Mouse (Mus musculus) hindbrain, embryonic 10.5 days (tissue): Measurements from ENCODE around the gene Mcrip1. TPM values are rescaled to one million over a fixed set of nuclear protein-coding genes. Genes with fewer than 3 reads are reported as not detected.
"Not testable (repeated sequence)": the region's sequence is repeated elsewhere in the genome, so short reads cannot be mapped to it uniquely, and the experiment has no call there.

ENCODE experiments used
- DNase-seq: peaks from one replicate; pipeline ENCODE4 v3.0.0-alpha.2; 2017; ENCODE audit warnings: low spot score
- H3K27ac ChIP-seq: fragments of 300-500 bp; sonication (generic); 2 replicates; pipeline ENCODE4 v1.5.1; 2016; ENCODE audit warnings: mild to moderate bottlenecking, moderate library complexity
- H3K27me3 ChIP-seq: fragments of 300-500 bp; sonication (generic); 2 replicates; pipeline ENCODE4 v1.6.1; 2016; ENCODE audit warnings: mild to moderate bottlenecking; ENCODE audit not compliant: poor library complexity, insufficient read depth, severe bottlenecking
- H3K36me3 ChIP-seq: fragments of 300-500 bp; sonication (generic); 2 replicates; pipeline ENCODE4 v1.6.1; 2016; ENCODE audit warnings: mild to moderate bottlenecking, moderate library complexity
- H3K4me1 ChIP-seq: fragments of 300-500 bp; sonication (generic); replicated peaks from 2 replicates; pipeline ENCODE4 v1.6.1; 2016; ENCODE audit warnings: mild to moderate bottlenecking
- H3K4me3 ChIP-seq: fragments of 300-500 bp; sonication (generic); 2 replicates; pipeline ENCODE4 v1.5.1; 2016; ENCODE audit warnings: mild to moderate bottlenecking, moderate library complexity
- H3K9me3 ChIP-seq: fragments of 300-500 bp; sonication (generic); 2 replicates; pipeline ENCODE4 v1.6.1; 2016; ENCODE audit warnings: mild to moderate bottlenecking, moderate library complexity
- WGBS: fragments of 180-500 bp; shearing (Covaris S2); methylation state at CpG from one replicate; pipeline ENCODE4 v1.1.7; 2016; 5-methylcytosine and 5-hydroxymethylcytosine counted together
- polyA plus RNA-seq: library from polyadenylated mRNA; unstranded; fragments of >200 nt; fragmentation: Nextera tagmentation; extraction: Ambion mirVana; gene quantifications from 2 replicates; pipeline ENCODE4 v1.2.1, GENCODE M21; 2016

Mcrip1 gene
- polyA plus RNA-seq, 1 experiment from 2014 or later: 261 TPM

- WGBS: 89% methylated on average over 2 of the region's 2 CpGs
- not testable (repeated sequence) for H3K36me3 ChIP-seq
Observed at GRCm38 (mm10) chr11:120514262-120514661, 35.3 kb downstream of the Mcrip1 start.

DNA sequence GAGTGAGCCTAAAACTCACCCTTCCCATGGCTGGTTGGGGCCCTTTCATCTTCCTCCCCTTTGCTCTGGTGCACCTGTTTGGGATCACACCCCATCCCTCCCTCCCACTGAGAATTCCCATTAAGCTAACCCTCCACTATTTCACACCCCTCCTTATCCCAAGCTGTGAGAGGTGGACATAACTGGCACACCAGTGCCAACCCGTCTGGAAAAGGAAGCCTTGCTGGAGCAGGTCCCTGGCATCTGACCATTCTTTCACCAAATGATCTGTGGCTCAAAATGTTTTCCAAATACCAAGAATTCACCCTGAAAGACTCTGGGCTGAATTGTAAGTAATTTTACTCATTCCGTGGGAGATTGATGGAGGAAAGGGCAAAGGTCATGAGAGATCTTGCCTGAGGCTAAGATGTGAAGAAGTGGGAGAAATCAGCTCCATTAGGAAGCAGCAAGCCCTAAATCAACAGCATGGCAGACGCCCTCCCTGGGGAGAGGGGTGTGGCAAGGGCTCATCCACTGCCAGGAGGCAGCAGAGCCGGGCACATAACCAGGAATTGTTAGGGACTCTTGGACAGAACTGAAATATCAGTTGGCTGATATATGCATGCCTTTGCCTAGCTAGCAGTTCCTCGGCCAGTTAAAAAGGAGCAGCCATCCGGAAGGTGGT lies 36.6 kb downstream of the Mcrip1 start:
- Histone ChIP-seq H3K27me3 (peaks cover 5% of the 10 kb centered on the region; the same call in 1 of the 2 replicates), H3K36me3 (no peaks in the 10 kb centered on the region), H3K9me3 (no peaks in the 10 kb centered on the region), H3K27ac (no peak overlapping the region), H3K4me1 (peaks cover 31% of the 10 kb centered on the region), H3K4me3 (no peak overlapping the region)
- WGBS: 46% methylated on average over 6 of the region's 6 CpGs
- no peak for DNase-seq

More at GRCm38 (mm10) chr11:120514262-120514661, 35.3 kb downstream of the Mcrip1 start:
- peaks cover 37% of the 10 kb centered on the region for H3K4me1 ChIP-seq
- not testable (repeated sequence) for DNase-seq, H3K27me3 ChIP-seq, H3K9me3 ChIP-seq, H3K4me3 ChIP-seq, H3K27ac ChIP-seq

GRCm38 (mm10) chr11:120510375-120511030 lies 39.0 kb downstream of the Mcrip1 start:
- peak overlapping the region; percentile 42 for H3K4me3 ChIP-seq
- peak overlapping the region; percentile 76 for H3K27ac ChIP-seq
- no peaks in the 10 kb centered on the region for H3K9me3 ChIP-seq
- no peaks in the 10 kb centered on the region for H3K27me3 ChIP-seq
- H3K4me1 ChIP-seq: peaks cover 27% of the 10 kb centered on the region
- no peaks in the 10 kb centered on the region for H3K36me3 ChIP-seq
- WGBS: 7% methylated on average over 16 of the region's 16 CpGs
- no peak for DNase-seq

DNA sequence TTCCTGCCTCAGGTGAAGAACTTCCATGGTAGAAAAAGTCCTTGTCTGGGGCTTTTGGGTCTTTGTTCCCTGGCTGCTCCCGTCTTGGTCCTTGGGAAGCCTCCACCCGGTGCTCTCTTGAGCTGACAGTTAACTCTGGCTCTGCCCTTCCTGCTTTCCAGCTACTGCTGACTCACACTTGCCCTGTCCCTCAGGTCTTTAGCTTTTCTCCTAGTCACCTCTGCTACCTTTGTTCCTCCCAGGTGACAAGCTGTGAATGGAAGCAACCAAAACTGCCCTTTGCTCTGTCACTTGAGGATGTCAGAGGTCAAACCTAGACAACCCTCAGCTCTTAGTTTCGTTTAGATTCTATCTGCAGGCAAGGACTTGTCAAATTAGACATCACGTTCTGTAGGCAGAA lies 39.6 kb downstream of the Mcrip1 start:
- Histone ChIP-seq H3K27ac (peak overlapping the region; percentile 76; the same call in 1 of the 2 replicates), H3K27me3 (no peaks in the 10 kb centered on the region), H3K4me3 (0 out of 2 replicates have a peak overlapping the region, but pooled peaks have one; percentile 42), H3K9me3 (no peaks in the 10 kb centered on the region), H3K4me1 (peaks cover 25% of the 10 kb centered on the region), H3K36me3 (no peaks in the 10 kb centered on the region)
- DNase-seq: no peak
- WGBS: 39% methylated on average over 4 of the region's 4 CpGs

- Histone ChIP-seq H3K36me3 (no peaks in the 10 kb centered on the region), H3K4me1 (peaks cover 25% of the 10 kb centered on the region), H3K4me3 (no peak overlapping the region), H3K27me3 (no peaks in the 10 kb centered on the region), H3K9me3 (no peaks in the 10 kb centered on the region), H3K27ac (no peak overlapping the region)
- no peak for DNase-seq
- 88% methylated on average over 9 of the region's 9 CpGs for WGBS
Observed at GRCm38 (mm10) chr11:120508290-120508870, 41.1 kb downstream of the Mcrip1 start.

- DNase-seq: no peak
Observed at GRCm38 (mm10) chr11:120507611-120508289, 41.8 kb downstream of the Mcrip1 start.

DNA sequence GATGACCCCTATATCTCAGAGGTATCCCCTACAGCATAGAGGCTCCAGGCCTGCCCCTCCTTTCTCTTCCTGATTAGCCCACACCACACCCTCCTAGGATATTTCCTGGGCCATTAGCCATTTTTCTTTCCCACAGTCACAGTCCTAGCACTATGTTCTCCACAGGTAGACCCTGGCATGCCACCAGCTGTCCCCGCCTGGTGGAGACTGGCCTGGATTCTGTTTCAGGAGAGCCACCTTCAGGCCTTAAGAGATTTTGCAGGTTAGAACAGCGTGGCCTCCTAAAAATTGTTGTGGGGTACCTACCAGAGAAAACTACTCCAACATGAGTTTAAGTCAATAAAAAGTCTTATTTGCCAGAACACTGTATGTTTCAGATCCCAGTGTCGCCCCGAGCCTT lies 42.6 kb downstream of the Mcrip1 start:
- H3K36me3 ChIP-seq: no peaks in the 10 kb centered on the region
- H3K27me3 ChIP-seq: no peaks in the 10 kb centered on the region
- H3K4me3 ChIP-seq: no peak overlapping the region
- no peak for DNase-seq
- no peaks in the 10 kb centered on the region for H3K9me3 ChIP-seq
- 61% methylated on average over 4 of the region's 4 CpGs for WGBS
- peaks cover 16% of the 10 kb centered on the region for H3K4me1 ChIP-seq
- H3K27ac ChIP-seq: no peak overlapping the region

More at GRCm38 (mm10) chr11:120507611-120508289, 41.8 kb downstream of the Mcrip1 start:
- Histone ChIP-seq H3K4me1 (peaks cover 19% of the 10 kb centered on the region), H3K4me3 (no peak overlapping the region), H3K36me3 (no peaks in the 10 kb centered on the region), H3K27ac (no peak overlapping the region), H3K27me3 (no peaks in the 10 kb centered on the region), H3K9me3 (no peaks in the 10 kb centered on the region)
- 86% methylated on average over 13 of the region's 13 CpGs for WGBS

- WGBS: 85% methylated on average over 3 of the region's 3 CpGs
- H3K4me3 ChIP-seq: no peak overlapping the region
- H3K36me3 ChIP-seq: no peaks in the 10 kb centered on the region
- no peaks in the 10 kb centered on the region for H3K27me3 ChIP-seq
- H3K4me1 ChIP-seq: peaks cover 11% of the 10 kb centered on the region
- H3K27ac ChIP-seq: no peak overlapping the region
- no peaks in the 10 kb centered on the region for H3K9me3 ChIP-seq
- DNase-seq: no peak
Observed at GRCm38 (mm10) chr11:120505661-120506060, 43.9 kb downstream of the Mcrip1 start.

- Histone ChIP-seq H3K4me1 (peaks cover 9% of the 10 kb centered on the region), H3K27me3 (no peaks in the 10 kb centered on the region), H3K9me3 (no peaks in the 10 kb centered on the region), H3K27ac (no peak overlapping the region), H3K4me3 (no peak overlapping the region), H3K36me3 (peaks cover 26% of the 10 kb centered on the region)
- WGBS: 91% methylated on average over 4 of the region's 4 CpGs
- DNase-seq: no peak
Observed at GRCm38 (mm10) chr11:120501701-120502100, 47.8 kb downstream of the Mcrip1 start.

DNA sequence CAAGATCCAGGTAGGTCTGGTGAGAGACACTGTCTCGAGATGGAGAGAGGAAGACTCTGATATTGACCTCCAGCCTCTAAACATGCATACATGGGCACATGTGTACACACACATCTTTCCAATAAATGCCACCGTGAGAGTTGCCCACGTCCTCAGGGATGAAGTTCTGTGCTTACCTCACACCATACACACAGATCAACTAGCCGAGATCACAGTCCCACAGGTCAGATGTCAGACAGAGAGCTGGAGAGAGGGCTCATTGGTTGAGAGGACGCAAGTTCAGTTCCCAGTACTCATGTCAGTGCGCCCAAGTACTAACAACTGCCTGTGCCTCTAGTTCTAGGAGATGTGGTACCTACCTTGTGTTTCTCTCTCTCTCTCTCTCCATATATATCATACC lies 48.5 kb downstream of the Mcrip1 start:
- peaks cover 9% of the 10 kb centered on the region for H3K4me1 ChIP-seq
- H3K27ac ChIP-seq: no peak overlapping the region
- H3K4me3 ChIP-seq: no peak overlapping the region
- peaks cover 33% of the 10 kb centered on the region for H3K36me3 ChIP-seq
- H3K27me3 ChIP-seq: no peaks in the 10 kb centered on the region
- WGBS: 74% methylated on average over 6 of the region's 6 CpGs
- H3K9me3 ChIP-seq: no peaks in the 10 kb centered on the region
- no peak for DNase-seq

DNA sequence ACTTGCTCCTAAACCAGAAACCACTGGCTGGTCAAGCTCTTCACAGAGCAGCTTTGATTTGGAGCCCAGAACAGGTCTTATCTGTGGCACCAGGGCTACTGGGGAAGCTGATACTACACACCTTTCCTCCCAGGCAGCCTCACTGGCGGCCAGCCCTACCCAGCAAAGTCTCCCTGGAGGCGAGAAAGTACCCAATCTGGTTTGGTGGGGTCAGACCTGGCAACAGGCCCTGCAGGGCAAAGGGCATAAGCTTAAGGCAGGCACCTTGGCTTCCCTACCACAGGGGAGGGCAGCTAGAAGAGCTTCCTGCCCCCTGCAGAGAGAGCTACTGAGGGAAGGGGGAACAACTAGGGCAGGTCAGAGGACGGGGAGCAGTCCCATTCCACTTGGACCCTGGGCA lies 49.2 kb downstream of the Mcrip1 start:
- Histone ChIP-seq H3K36me3 (peaks cover 40% of the 10 kb centered on the region), H3K9me3 (no peaks in the 10 kb centered on the region), H3K4me3 (no peak overlapping the region), H3K27ac (no peak overlapping the region), H3K27me3 (no peaks in the 10 kb centered on the region), H3K4me1 (peaks cover 9% of the 10 kb centered on the region)
- no peak for DNase-seq
- WGBS: 19% methylated on average over 3 of the region's 3 CpGs

DNA sequence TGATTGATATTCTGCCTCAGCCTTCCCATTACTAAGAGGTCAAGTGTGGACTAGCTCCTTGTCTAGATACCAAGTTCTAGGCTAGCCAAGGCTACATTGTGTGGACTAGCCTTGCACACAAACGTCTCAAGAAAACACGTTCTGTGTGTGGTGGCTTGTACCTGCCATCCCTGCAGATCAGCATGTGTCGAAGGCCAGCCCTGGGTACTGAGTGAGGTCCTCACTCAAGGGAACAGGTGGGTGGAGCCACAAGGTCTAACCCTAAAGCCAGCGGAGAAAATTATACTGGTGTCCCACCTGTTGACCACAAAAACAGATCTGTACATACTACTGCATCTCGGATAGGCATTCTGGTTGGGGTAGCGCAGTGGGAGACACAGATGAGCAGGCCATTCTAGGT lies 49.6 kb downstream of the Mcrip1 start:
- no peaks in the 10 kb centered on the region for H3K27me3 ChIP-seq
- H3K27ac ChIP-seq: no peak overlapping the region
- no peak overlapping the region; the same call in 1 of the 2 replicates for H3K4me3 ChIP-seq
- no peak for DNase-seq
- no peaks in the 10 kb centered on the region for H3K9me3 ChIP-seq
- H3K4me1 ChIP-seq: peaks cover 9% of the 10 kb centered on the region
- peaks cover 44% of the 10 kb centered on the region for H3K36me3 ChIP-seq
- 76% methylated on average over 6 of the region's 6 CpGs for WGBS
